Mouse (Mus musculus) brain, embryonic 14.5 days (tissue): ENCODE results near the gene Mfsd4a.

ENCODE experiments used
- CTCF ChIP-seq: fragments of 200-500 bp; IDR thresholded peaks from 2 replicates; pipeline ENCODE4 v1.5.1; 2012; ENCODE audit warnings: inconsistent platforms, mild to moderate bottlenecking, moderate library complexity, borderline replicate concordance; ENCODE audit not compliant: insufficient read depth, insufficient read length; ENCODE audit errors: extremely low read depth
- POLR2A ChIP-seq: fragments of 200-500 bp; IDR thresholded peaks from 2 replicates; pipeline ENCODE4 v1.6.1; 2012; ENCODE audit warnings: mild to moderate bottlenecking, inconsistent platforms, borderline replicate concordance; ENCODE audit not compliant: poor library complexity, insufficient read depth, insufficient read length, severe bottlenecking; ENCODE audit errors: extremely low read depth

DNA sequence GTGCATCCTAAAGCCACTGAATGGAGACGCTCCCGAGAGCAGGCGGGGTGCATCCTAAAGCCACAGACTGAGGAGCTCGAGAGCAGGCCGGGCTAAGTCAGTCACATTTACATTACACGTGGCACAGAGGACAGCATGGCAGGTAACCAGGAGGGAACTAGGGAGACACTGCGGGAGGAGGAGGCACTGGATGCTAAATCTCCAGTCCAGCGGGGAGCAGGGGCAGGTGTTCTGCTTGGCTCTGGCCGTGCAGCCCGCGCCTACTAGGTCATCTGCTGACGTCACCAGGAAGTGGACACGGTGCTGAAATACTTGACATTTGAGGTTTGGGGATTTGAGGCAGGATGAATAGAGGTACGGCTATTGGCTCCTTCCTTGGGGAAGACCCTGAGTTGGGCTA lies 36.5 kb upstream of the Mfsd4a start:
- TF ChIP-seq POLR2A (no peak), CTCF (no peak)
